Mouse (Mus musculus): ENCODE data around the gene Gm7168. TPM values are rescaled to one million over a fixed set of nuclear protein-coding genes. Genes with fewer than 3 reads are reported as not detected.
"Not testable (repeated sequence)": the region's sequence is repeated elsewhere in the genome, so short reads cannot be mapped to it uniquely, and the experiment has no call there.

Gene Gm7168
- total RNA-seq (2021), result not detected
- long read RNA-seq, experiment 1, result 0 reads
- long read RNA-seq, experiment 2, result 0 reads

GRCm38 (mm10) chr17:13948073-13948472 is at the start of gene Gm7168:
Gene Gm7168 (plus strand): TSS chr17:13948373.
- H3K27ac ChIP-seq; H3K4me3 ChIP-seq; intact Hi-C loops (cut with DNase I); DNase-seq: not testable (repeated sequence)

GRCm38 (mm10) chr17:13898838-13899237 is 49.3 kb upstream of the Gm7168 start:
- Histone ChIP-seq H3K27ac (peak overlapping the region; percentile 49), H3K4me3 (no peak overlapping the region; the same call in 1 of the 2 replicates)
- TF ChIP-seq CTCF (IDR thresholded peaks at IDR 0.05), result no peak
- no peak for DNase-seq
- intact Hi-C loops (cut with DNase I), result no loop called here

GRCm38 (mm10) chr17:13899241-13899640 is 48.9 kb upstream of the Gm7168 start:
- peak overlapping the region; percentile 49 for H3K27ac ChIP-seq
- TF ChIP-seq CTCF (IDR thresholded peaks at IDR 0.05), result no peak
- no peak overlapping the region for H3K4me3 ChIP-seq
- DNase-seq, result peak; percentile 43
- intact Hi-C loops (cut with DNase I), result no loop called here

GRCm38 (mm10) chr17:13903793-13904192 is 44.4 kb upstream of the Gm7168 start:
- H3K27ac ChIP-seq, result no peak overlapping the region
- H3K4me3 ChIP-seq, result no peak overlapping the region
- no peak for DNase-seq
- no peak for TF ChIP-seq CTCF (IDR thresholded peaks at IDR 0.05)
- intact Hi-C loops (cut with DNase I), result no loop called here

GRCm38 (mm10) chr17:13907082-13907481 is 41.1 kb upstream of the Gm7168 start:
- no peak overlapping the region for H3K4me3 ChIP-seq
- no peak for TF ChIP-seq CTCF (IDR thresholded peaks at IDR 0.05)
- DNase-seq, result no peak
- H3K27ac ChIP-seq, result no peak overlapping the region; the same call in 1 of the 2 replicates
- intact Hi-C loops (cut with DNase I), result no loop called here

GRCm38 (mm10) chr17:13907681-13908080 is 40.5 kb upstream of the Gm7168 start:
- no peak overlapping the region for H3K4me3 ChIP-seq
- no peak for DNase-seq
- intact Hi-C loops (cut with DNase I), result no loop called here
- no peak for TF ChIP-seq CTCF (IDR thresholded peaks at IDR 0.05)
- H3K27ac ChIP-seq, result no peak overlapping the region

- Histone ChIP-seq H3K27ac (peak overlapping the region; percentile 83), H3K4me3 (no peak overlapping the region)
- no peak for DNase-seq
- intact Hi-C loops (cut with DNase I), result no loop called here
- TF ChIP-seq CTCF (IDR thresholded peaks at IDR 0.05), result no peak
Observed at GRCm38 (mm10) chr17:13913951-13914350, 34.2 kb upstream of the Gm7168 start.

GRCm38 (mm10) chr17:13914531-13914930 is 33.6 kb upstream of the Gm7168 start:
- DNase-seq, result no peak
- no peak for TF ChIP-seq CTCF (IDR thresholded peaks at IDR 0.05)
- peak overlapping the region; percentile 83 for H3K27ac ChIP-seq
- intact Hi-C loops (cut with DNase I), result no loop called here
- no peak overlapping the region for H3K4me3 ChIP-seq

- peak overlapping the region; percentile 72 for H3K27ac ChIP-seq
- TF ChIP-seq CTCF (IDR thresholded peaks at IDR 0.05), result no peak
- intact Hi-C loops (cut with DNase I), result no loop called here
- H3K4me3 ChIP-seq, result no peak overlapping the region
- no peak for DNase-seq
Observed at GRCm38 (mm10) chr17:13920771-13921170, 27.4 kb upstream of the Gm7168 start.

GRCm38 (mm10) chr17:13923418-13923817 is 24.8 kb upstream of the Gm7168 start:
- Histone ChIP-seq H3K27ac (no peak overlapping the region), H3K4me3 (no peak overlapping the region)
- DNase-seq, result no peak
- TF ChIP-seq CTCF (IDR thresholded peaks at IDR 0.05), result no peak
- intact Hi-C loops (cut with DNase I), result no loop called here

- intact Hi-C loops (cut with DNase I), result no loop called here
- no peak for DNase-seq
- no peak for TF ChIP-seq CTCF (IDR thresholded peaks at IDR 0.05)
- H3K4me3 ChIP-seq, result no peak overlapping the region
- H3K27ac ChIP-seq, result no peak overlapping the region
Observed at GRCm38 (mm10) chr17:13924588-13924987, 23.6 kb upstream of the Gm7168 start.

- intact Hi-C loops (cut with DNase I), result no loop called here
- TF ChIP-seq CTCF (IDR thresholded peaks at IDR 0.05), result no peak
- Histone ChIP-seq H3K27ac (no peak overlapping the region), H3K4me3 (no peak overlapping the region)
- DNase-seq, result no peak
Observed at GRCm38 (mm10) chr17:13925931-13926330, 22.2 kb upstream of the Gm7168 start.

- no peak for DNase-seq
- no peak overlapping the region for H3K27ac ChIP-seq
- no peak for TF ChIP-seq CTCF (IDR thresholded peaks at IDR 0.05)
- intact Hi-C loops (cut with DNase I), result no loop called here
- H3K4me3 ChIP-seq, result no peak overlapping the region
Observed at GRCm38 (mm10) chr17:13930421-13930820, 17.8 kb upstream of the Gm7168 start.

- H3K27ac ChIP-seq, H3K4me3 ChIP-seq: not testable (repeated sequence)
- intact Hi-C loops (cut with DNase I), result loop anchor here (5.0 kb wide), 1 partner anchor 83 kb away; no protein-coding TSS in a partner anchor
- peak; percentile 42 for DNase-seq
Observed at GRCm38 (mm10) chr17:13935364-13935763, 12.8 kb upstream of the Gm7168 start.
